Comparison of ENCODE assay signal across 26 mouse cellular contexts in the genomic region with DNA sequence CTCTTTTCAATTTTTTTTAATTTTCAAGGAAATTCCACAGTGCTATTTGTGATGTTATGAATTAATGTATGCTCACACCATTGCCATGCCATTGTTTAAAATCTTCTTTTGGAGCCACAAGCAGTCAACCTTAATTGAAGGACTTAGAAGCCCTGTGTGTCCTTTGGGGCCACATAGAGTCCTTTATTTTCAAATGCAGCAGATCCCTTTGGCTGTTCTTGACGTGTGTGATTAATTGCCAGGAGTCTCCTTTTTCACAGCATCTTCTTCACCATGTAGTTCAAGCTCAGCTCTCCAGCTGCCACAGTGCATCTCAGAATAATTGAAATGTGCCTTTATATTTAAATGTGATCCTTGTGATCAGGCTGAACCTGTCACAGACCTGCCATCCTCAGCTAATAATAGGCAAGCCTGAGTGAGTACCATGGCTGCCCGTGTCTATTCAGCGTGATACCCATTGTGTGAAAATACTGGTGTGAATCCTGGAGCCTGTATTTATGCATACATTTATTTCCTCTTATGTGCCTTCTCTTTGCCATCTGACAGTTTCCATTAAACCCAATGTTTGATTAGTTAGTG.
DNase-seq lines count a peak whose midpoint lies in the region; ATAC-seq lines count a peak whose summit lies in the region.
"Had no signal": no experiment of that assay in that cellular context is flagged by ENCODE, and none has a peak within 500 bp of the region (broad histone marks: within the 10 kb centered on the region; RNA-seq: fewer than 3 reads in every experiment).

No protein-coding gene starts in this region.

- no peaks in the 10 kb centered on the region for H3K9me3 ChIP-seq in neural tube, embryonic 11.5 days (ENCODE audit: control insufficient read depth, low read length)
- no peaks in the 10 kb centered on the region for H3K9me3 ChIP-seq in hindbrain, embryonic 13.5 days
- H3K9me3 ChIP-seq in midbrain, embryonic 16.5 days (replicated peaks; ENCODE audit: control insufficient read depth, low read length, poor library complexity, severe bottlenecking): no peaks in the 10 kb centered on the region
- H3K9me3 ChIP-seq: embryonic facial prominence, embryonic 15.5 days; heart, embryonic 12.5 days; hindbrain, embryonic 15.5 days; limb, embryonic 12.5 days had no signal

- peak; percentile 43; the same call in 1 of the 2 replicates for ATAC-seq in neural tube, embryonic 11.5 days (ENCODE audit: insufficient read depth, low FRiP score, low TSS enrichment)
- ATAC-seq in hindbrain, embryonic 13.5 days (ENCODE audit: low FRiP score): peak; percentile 73; the same call in 1 of the 2 replicates
- ATAC-seq in midbrain, embryonic 16.5 days: peak; percentile 92
- ATAC-seq: intestine, embryonic 16.5 days; liver, postnatal 0 days; lung, postnatal 0 days had no signal

- peaks cover 5% of the 10 kb centered on the region; the same call in 1 of the 2 replicates for H3K4me1 ChIP-seq in neural tube, embryonic 11.5 days (ENCODE audit: control insufficient read depth, insufficient read depth, low read length)
- 0 out of 2 replicates have a peak, but pooled peaks cover 4% of the 10 kb centered on the region for H3K4me1 ChIP-seq in hindbrain, embryonic 13.5 days (replicated peaks)
- no peaks in the 10 kb centered on the region for H3K4me1 ChIP-seq in midbrain, embryonic 16.5 days (ENCODE audit: control insufficient read depth, insufficient read depth, low read length)
- H3K4me1 ChIP-seq: embryonic facial prominence, embryonic 15.5 days; heart, embryonic 12.5 days; hindbrain, embryonic 15.5 days; limb, embryonic 12.5 days had no signal

- H3K9ac ChIP-seq in neural tube, embryonic 11.5 days (ENCODE audit: low read length): no peak overlapping the region
- no peak overlapping the region for H3K9ac ChIP-seq in hindbrain, embryonic 13.5 days
- no peak overlapping the region for H3K9ac ChIP-seq in midbrain, embryonic 16.5 days (ENCODE audit: low read depth, low read length)
- H3K9ac ChIP-seq: embryonic facial prominence, embryonic 15.5 days; heart, embryonic 12.5 days; hindbrain, embryonic 15.5 days; limb, embryonic 12.5 days; liver, postnatal 0 days had no signal

- no peak overlapping the region for H3K4me3 ChIP-seq in neural tube, embryonic 11.5 days (ENCODE audit: low read depth, low read length)
- H3K4me3 ChIP-seq in hindbrain, embryonic 13.5 days: no peak overlapping the region
- H3K4me3 ChIP-seq in midbrain, embryonic 16.5 days (ENCODE audit: low read depth, low read length): no peak overlapping the region
- H3K4me3 ChIP-seq: embryonic facial prominence, embryonic 15.5 days; heart, embryonic 12.5 days; hindbrain, embryonic 15.5 days; layer of hippocampus, adult 2 months; limb, embryonic 12.5 days had no signal

- 52% methylated on average over 3 of the region's 3 CpGs for WGBS in neural tube, embryonic 11.5 days
- WGBS in hindbrain, embryonic 13.5 days: 22% methylated on average over 3 of the region's 3 CpGs
- WGBS in midbrain, embryonic 16.5 days: 12% methylated on average over 3 of the region's 3 CpGs

- no peaks in the 10 kb centered on the region for H3K36me3 ChIP-seq in neural tube, embryonic 11.5 days (ENCODE audit: control insufficient read depth, insufficient read depth, low read length)
- no peaks in the 10 kb centered on the region for H3K36me3 ChIP-seq in hindbrain, embryonic 13.5 days
- no peaks in the 10 kb centered on the region for H3K36me3 ChIP-seq in midbrain, embryonic 16.5 days (ENCODE audit: control insufficient read depth, insufficient read depth, low read length)
- H3K36me3 ChIP-seq: embryonic facial prominence, embryonic 15.5 days; heart, embryonic 12.5 days; hindbrain, embryonic 15.5 days; limb, embryonic 12.5 days had no signal

- no peaks in the 10 kb centered on the region for H3K27me3 ChIP-seq in neural tube, embryonic 11.5 days (ENCODE audit: control insufficient read depth, insufficient read depth, low read length)
- H3K27me3 ChIP-seq in hindbrain, embryonic 13.5 days: no peaks in the 10 kb centered on the region
- no peaks in the 10 kb centered on the region for H3K27me3 ChIP-seq in midbrain, embryonic 16.5 days (ENCODE audit: control insufficient read depth, insufficient read depth, low read depth, low read length)
- H3K27me3 ChIP-seq: embryonic facial prominence, embryonic 15.5 days; heart, embryonic 12.5 days; hindbrain, embryonic 15.5 days; limb, embryonic 12.5 days had no signal

- H3K4me2 ChIP-seq in neural tube, embryonic 11.5 days (ENCODE audit: low read depth): no peak overlapping the region
- H3K4me2 ChIP-seq in hindbrain, embryonic 13.5 days: no peak overlapping the region
- H3K4me2 ChIP-seq in midbrain, embryonic 16.5 days (ENCODE audit: low read length): no peak overlapping the region
- H3K4me2 ChIP-seq: embryonic facial prominence, embryonic 15.5 days; heart, embryonic 12.5 days; hindbrain, embryonic 15.5 days; limb, embryonic 12.5 days; liver, embryonic 11.5 days had no signal

- peak; percentile 6 for DNase-seq in embryo, embryonic 10 days (ENCODE audit: low spot score)
- DNase-seq in embryo, embryonic 9.5 days (ENCODE audit: extremely low spot score): no peak
- DNase-seq in neural tube, embryonic 11.5 days (ENCODE audit: low spot score): no peak
- no peak for DNase-seq in neural tube, embryonic 10.5 days (ENCODE audit: extremely low spot score, low spot score)
- no peak for DNase-seq in kidney, adult 11 months
- no peak for DNase-seq in urinary bladder, postnatal 4 days (ENCODE audit: low spot score in 2 of 2)
- DNase-seq: adrenal gland, postnatal 25 days; cerebellum, adult 11-12 months; cerebellum, postnatal 14 days; gastrocnemius, postnatal 14 days; heart, adult 11 months; heart, postnatal 10 days; kidney, postnatal 25 days; liver, postnatal 0 days; right cerebral cortex, postnatal 14 days had no signal

- no peak overlapping the region for H3K27ac ChIP-seq in neural tube, embryonic 11.5 days (ENCODE audit: low read depth, low read length)
- no peak overlapping the region for H3K27ac ChIP-seq in hindbrain, embryonic 13.5 days
- H3K27ac ChIP-seq in midbrain, embryonic 16.5 days (ENCODE audit: low read length): no peak overlapping the region
- H3K27ac ChIP-seq: embryonic facial prominence, embryonic 15.5 days; hindbrain, embryonic 15.5 days; layer of hippocampus, adult 2 months; limb, embryonic 12.5 days; macrophage had no signal
